ENCODE assay signal across 9 mouse cellular contexts in genomic region chr11:45795731-45796130, GRCm38 (mm10). TPM values are rescaled to one million over a fixed set of nuclear protein-coding genes. Genes with fewer than 3 reads are reported as not detected.
DNase-seq lines count a peak whose midpoint lies in the region; ATAC-seq and TF ChIP-seq lines count a peak whose summit lies in the region.
"Had no signal": no experiment of that assay in that cellular context is flagged by ENCODE, and none has a peak within 500 bp of the region (broad histone marks: within the 10 kb centered on the region; RNA-seq: fewer than 3 reads in every experiment).

No protein-coding gene starts in this region.

- H3K36me3 ChIP-seq in embryonic facial prominence, embryonic 11.5 days (replicated peaks; ENCODE audit: control insufficient read depth, insufficient read depth, low read depth, low read length), result no peaks in the 10 kb centered on the region
- no peaks in the 10 kb centered on the region for H3K36me3 ChIP-seq in heart, embryonic 16.5 days (ENCODE audit: control insufficient read depth, insufficient read depth)
- H3K36me3 ChIP-seq in lung, embryonic 14.5 days (ENCODE audit: insufficient read depth), result no peaks in the 10 kb centered on the region
- H3K36me3 ChIP-seq: limb, embryonic 15.5 days had no signal

- ATAC-seq in Patski, result peak; percentile 71
- no peak for ATAC-seq in embryonic facial prominence, embryonic 11.5 days (replicated peaks; ENCODE audit: insufficient number of reproducible peaks, low FRiP score, low TSS enrichment, low read depth)
- ATAC-seq in heart, embryonic 16.5 days (replicated peaks; ENCODE audit: extremely low read depth, insufficient read depth, low FRiP score), result peak; percentile 52
- no peak; the same call in 1 of the 2 replicates for ATAC-seq in lung, embryonic 14.5 days (ENCODE audit: insufficient read depth)

- CTCF ChIA-PET in Patski (lab: Charles Lee), result interaction anchor here (0.9 to 2.2 kb wide), 8 partner anchors 16 to 131 kb away, joined by 3 to 15 read pairs (median 3); no protein-coding TSS in a partner anchor

- in situ Hi-C loops in Patski (cut with MboI; ENCODE audit: low pct_unique_long_range_greater_than_20kb), result no loop called here

- no peak overlapping the region for H3K27ac ChIP-seq in embryonic facial prominence, embryonic 11.5 days (replicated peaks; ENCODE audit: low read depth, low read length)
- no peak overlapping the region for H3K27ac ChIP-seq in heart, embryonic 16.5 days (ENCODE audit: low read length)
- H3K27ac ChIP-seq in lung, embryonic 14.5 days (ENCODE audit: low read depth), result no peak overlapping the region
- H3K27ac ChIP-seq: limb, embryonic 15.5 days had no signal

- 12% methylated on average over 3 of the region's 3 CpGs for WGBS in embryonic facial prominence, embryonic 11.5 days
- 11% methylated on average over 3 of the region's 3 CpGs for WGBS in heart, embryonic 16.5 days
- 10% methylated on average over 3 of the region's 3 CpGs for WGBS in lung, embryonic 14.5 days

- H3K4me2 ChIP-seq in embryonic facial prominence, embryonic 11.5 days (ENCODE audit: low read depth, low read length), result no peak overlapping the region
- no peak overlapping the region for H3K4me2 ChIP-seq in heart, embryonic 16.5 days (ENCODE audit: low read depth, low read length)
- H3K4me2 ChIP-seq in lung, embryonic 14.5 days, result no peak overlapping the region
- H3K4me2 ChIP-seq: limb, embryonic 15.5 days had no signal

- H3K4me3 ChIP-seq in embryonic facial prominence, embryonic 11.5 days (ENCODE audit: low read depth, low read length), result no peak overlapping the region
- no peak overlapping the region for H3K4me3 ChIP-seq in heart, embryonic 16.5 days (ENCODE audit: low read length)
- no peak overlapping the region for H3K4me3 ChIP-seq in lung, embryonic 14.5 days (ENCODE audit: low read depth, low read length)
- H3K4me3 ChIP-seq: limb, embryonic 15.5 days had no signal

- H3K4me1 ChIP-seq in embryonic facial prominence, embryonic 11.5 days (ENCODE audit: control insufficient read depth, insufficient read depth, low read length), result peaks cover 5% of the 10 kb centered on the region; the same call in 1 of the 2 replicates
- peaks cover 6% of the 10 kb centered on the region; the same call in 1 of the 2 replicates for H3K4me1 ChIP-seq in heart, embryonic 16.5 days (ENCODE audit: control insufficient read depth, insufficient read depth, low read length)
- 0 out of 2 replicates have a peak, but pooled peaks cover 3% of the 10 kb centered on the region for H3K4me1 ChIP-seq in lung, embryonic 14.5 days (ENCODE audit: insufficient read depth)

- peak; percentile 69 to 70 for DNase-seq in B cell, adult 2 months
- no peak for DNase-seq in Patski (ENCODE audit: low read depth, low spot score)
- DNase-seq in embryonic facial prominence, embryonic 11.5 days (ENCODE audit: low spot score), result peak; percentile 83
- peak; percentile 11 to 35 for DNase-seq in layer of hippocampus, adult 8-10 months (ENCODE audit: low spot score in 2 of 2)
- peak; percentile 84 for DNase-seq in lung, embryonic 14.5 days
- DNase-seq in right cerebral cortex, postnatal 4 days, result peak; percentile 50
- peak; percentile 70 to 77 for DNase-seq in urinary bladder, postnatal 4 days (ENCODE audit: low spot score in 2 of 2)

- TF ChIP-seq CTCF in Patski (IDR thresholded peaks at IDR 0.05), result peak; percentile 86
- TF ChIP-seq CTCF in lung, embryonic 14.5 days (IDR thresholded peaks at IDR 0.05; ENCODE audit: low read depth), result peak; percentile 81

- H3K9ac ChIP-seq in embryonic facial prominence, embryonic 11.5 days (replicated peaks; ENCODE audit: low read length), result no peak overlapping the region
- no peak overlapping the region for H3K9ac ChIP-seq in heart, embryonic 16.5 days (ENCODE audit: low read length)
- H3K9ac ChIP-seq in lung, embryonic 14.5 days, result no peak overlapping the region
- H3K9ac ChIP-seq: limb, embryonic 15.5 days had no signal

- H3K9me3 ChIP-seq in embryonic facial prominence, embryonic 11.5 days (replicated peaks; ENCODE audit: control insufficient read depth, low read length), result no peaks in the 10 kb centered on the region
- H3K9me3 ChIP-seq in heart, embryonic 16.5 days (replicated peaks; ENCODE audit: control insufficient read depth, low read length), result no peaks in the 10 kb centered on the region
- H3K9me3 ChIP-seq in lung, embryonic 14.5 days (ENCODE audit: low read depth, low read length), result no peaks in the 10 kb centered on the region
- H3K9me3 ChIP-seq: limb, embryonic 15.5 days had no signal

- POLR2A ChIA-PET in Patski (lab: Charles Lee), result interaction anchor here (0.8 kb wide), 1 partner anchor 56 kb away, joined by 3 read pairs; the partner anchor contains the start of gene Clint1

- no peaks in the 10 kb centered on the region for H3K27me3 ChIP-seq in Patski
- no peaks in the 10 kb centered on the region for H3K27me3 ChIP-seq in embryonic facial prominence, embryonic 11.5 days (ENCODE audit: control insufficient read depth, insufficient read depth, low read length)
- H3K27me3 ChIP-seq in heart, embryonic 16.5 days (ENCODE audit: control insufficient read depth, insufficient read depth, low read length), result no peaks in the 10 kb centered on the region
- no peaks in the 10 kb centered on the region for H3K27me3 ChIP-seq in lung, embryonic 14.5 days (ENCODE audit: insufficient read depth, low read length)
- H3K27me3 ChIP-seq: limb, embryonic 15.5 days had no signal

RNA-seq across cellular contexts. Expression of gene Clint1, which starts 56.1 kb away (rescaled TPM):
- polyA plus RNA-seq in Patski (2021), result 76.3 TPM
- 69.7 and 71.2 TPM in 2 replicates for polyA plus RNA-seq in embryonic facial prominence, embryonic 11.5 days (2014; fragmentation: Nextera tagmentation; extraction: Ambion mirVana)
- polyA plus RNA-seq in heart, embryonic 16.5 days (2015; fragmentation: Nextera tagmentation; extraction: Ambion mirVana), result 47.8 and 56.4 TPM in 2 replicates
- 10 to 100 TPM; 51.1 to 54.2 (median 53.4) TPM for total RNA-seq in layer of hippocampus, adult 8-10 months (2022)
- polyA plus RNA-seq in lung, embryonic 14.5 days (2014; fragmentation: Nextera tagmentation; extraction: Ambion mirVana), result 67.9 and 72.7 TPM in 2 replicates

Comparison
In these comparisons a context has a peak if more than half of its experiments do, and no peak if none do; other contexts are left out.
1. ATAC-seq: peak in Patski (single experiment) and heart, embryonic 16.5 days (single experiment); none in embryonic facial prominence, embryonic 11.5 days (single experiment) and lung, embryonic 14.5 days (single experiment).